Mouse (Mus musculus): ENCODE measurements around the gene Klhl24. TPM values are rescaled to one million over a fixed set of nuclear protein-coding genes. Genes with fewer than 3 reads are reported as not detected.

The Klhl24 gene
- polyA plus RNA-seq (2015; fragmentation: Nextera tagmentation; extraction: Ambion mirVana), result 20.0 and 24.0 TPM in 2 replicates

- no peaks in the 10 kb centered on the region for H3K27me3 ChIP-seq
- under 1% methylated on average over 29 of the region's 29 CpGs for WGBS
- no peaks in the 10 kb centered on the region for H3K36me3 ChIP-seq
- peak within 1 kb of the TSS; percentile 78 for H3K9ac ChIP-seq
- H3K27ac ChIP-seq, result peak within 1 kb of the TSS; percentile 96
- H3K9me3 ChIP-seq, result no peaks in the 10 kb centered on the region
- peak; percentile 92 for ATAC-seq (ENCODE audit: insufficient number of reproducible peaks, low FRiP score, low TSS enrichment, low read depth)
- peak within 1 kb of the TSS; percentile 67 for H3K4me2 ChIP-seq
- peak within 1 kb of the TSS; percentile 96 for H3K4me3 ChIP-seq
- peaks cover 7% of the 10 kb centered on the region; the same call in 1 of the 2 replicates for H3K4me1 ChIP-seq
Observed at GRCm38 (mm10) chr16:20097069-20097710, at the start of gene Klhl24. Gene Klhl24, plus strand, starts transcription at chr16:20097542.

- no peak for ATAC-seq (ENCODE audit: insufficient number of reproducible peaks, low FRiP score, low TSS enrichment, low read depth)
- Histone ChIP-seq H3K9ac (no peak overlapping the region), H3K36me3 (no peaks in the 10 kb centered on the region), H3K4me2 (no peak overlapping the region), H3K4me1 (no peaks in the 10 kb centered on the region), H3K27ac (no peak overlapping the region), H3K9me3 (no peaks in the 10 kb centered on the region), H3K4me3 (no peak overlapping the region), H3K27me3 (no peaks in the 10 kb centered on the region)
- 91% methylated on average over 3 of the region's 3 CpGs for WGBS
Observed at GRCm38 (mm10) chr16:20052655-20053054, 44.7 kb upstream of the Klhl24 start.

GRCm38 (mm10) chr16:20072770-20073169 lies 24.6 kb upstream of the Klhl24 start:
- 36% methylated on average over 1 of the region's 1 CpGs for WGBS
- Histone ChIP-seq H3K27ac (no peak overlapping the region), H3K27me3 (no peaks in the 10 kb centered on the region), H3K4me3 (no peak overlapping the region), H3K4me1 (no peaks in the 10 kb centered on the region), H3K9ac (no peak overlapping the region), H3K4me2 (no peak overlapping the region), H3K36me3 (no peaks in the 10 kb centered on the region), H3K9me3 (no peaks in the 10 kb centered on the region)
- ATAC-seq (ENCODE audit: insufficient number of reproducible peaks, low FRiP score, low TSS enrichment, low read depth), result no peak

- no peaks in the 10 kb centered on the region for H3K27me3 ChIP-seq
- H3K4me3 ChIP-seq, result no peak overlapping the region
- no peak overlapping the region for H3K9ac ChIP-seq
- no peak for ATAC-seq (ENCODE audit: insufficient number of reproducible peaks, low FRiP score, low TSS enrichment, low read depth)
- no peaks in the 10 kb centered on the region for H3K4me1 ChIP-seq
- 65% methylated on average over 1 of the region's 1 CpGs for WGBS
- H3K27ac ChIP-seq, result no peak overlapping the region
- no peaks in the 10 kb centered on the region for H3K9me3 ChIP-seq
- no peak overlapping the region for H3K4me2 ChIP-seq
- no peaks in the 10 kb centered on the region for H3K36me3 ChIP-seq
Observed at GRCm38 (mm10) chr16:20076675-20077074, 20.7 kb upstream of the Klhl24 start.

- 80% methylated on average over 3 of the region's 3 CpGs for WGBS
- Histone ChIP-seq H3K27ac (no peak overlapping the region), H3K27me3 (no peaks in the 10 kb centered on the region), H3K9me3 (no peaks in the 10 kb centered on the region), H3K4me1 (no peaks in the 10 kb centered on the region), H3K36me3 (no peaks in the 10 kb centered on the region), H3K4me2 (no peak overlapping the region), H3K9ac (no peak overlapping the region), H3K4me3 (no peak overlapping the region)
- no peak for ATAC-seq (ENCODE audit: insufficient number of reproducible peaks, low FRiP score, low TSS enrichment, low read depth)
Observed at GRCm38 (mm10) chr16:20080271-20080670, 17.1 kb upstream of the Klhl24 start.

GRCm38 (mm10) chr16:20084623-20085022 lies 12.7 kb upstream of the Klhl24 start:
- Histone ChIP-seq H3K27ac (no peak overlapping the region), H3K36me3 (no peaks in the 10 kb centered on the region), H3K4me1 (no peaks in the 10 kb centered on the region), H3K9ac (no peak overlapping the region), H3K4me2 (no peak overlapping the region), H3K4me3 (no peak overlapping the region), H3K9me3 (no peaks in the 10 kb centered on the region), H3K27me3 (no peaks in the 10 kb centered on the region)
- ATAC-seq (ENCODE audit: insufficient number of reproducible peaks, low FRiP score, low TSS enrichment, low read depth), result no peak
- 82% methylated on average over 1 of the region's 1 CpGs for WGBS

- Histone ChIP-seq H3K4me2 (no peak overlapping the region), H3K4me3 (no peak overlapping the region), H3K9ac (no peak overlapping the region), H3K4me1 (no peaks in the 10 kb centered on the region), H3K9me3 (no peaks in the 10 kb centered on the region), H3K27me3 (no peaks in the 10 kb centered on the region), H3K27ac (no peak overlapping the region), H3K36me3 (no peaks in the 10 kb centered on the region)
- WGBS, result 76% methylated on average over 5 of the region's 5 CpGs
- no peak for ATAC-seq (ENCODE audit: insufficient number of reproducible peaks, low FRiP score, low TSS enrichment, low read depth)
Observed at GRCm38 (mm10) chr16:20085250-20085905, 12.0 kb upstream of the Klhl24 start.

GRCm38 (mm10) chr16:20086976-20087375 lies 10.4 kb upstream of the Klhl24 start:
- 75% methylated on average over 5 of the region's 5 CpGs for WGBS
- ATAC-seq (ENCODE audit: insufficient number of reproducible peaks, low FRiP score, low TSS enrichment, low read depth), result no peak

GRCm38 (mm10) chr16:20089636-20090035 lies 7.7 kb upstream of the Klhl24 start:
- H3K27me3 ChIP-seq, result no peaks in the 10 kb centered on the region
- H3K4me1 ChIP-seq, result no peaks in the 10 kb centered on the region
- ATAC-seq (ENCODE audit: insufficient number of reproducible peaks, low FRiP score, low TSS enrichment, low read depth), result no peak
- no peak overlapping the region for H3K4me3 ChIP-seq
- H3K9me3 ChIP-seq, result no peaks in the 10 kb centered on the region
- no peak overlapping the region for H3K9ac ChIP-seq
- no peak overlapping the region for H3K4me2 ChIP-seq
- H3K27ac ChIP-seq, result no peak overlapping the region
- H3K36me3 ChIP-seq, result no peaks in the 10 kb centered on the region
- 96% methylated on average over 3 of the region's 3 CpGs for WGBS

More at GRCm38 (mm10) chr16:20086976-20087375, 10.4 kb upstream of the Klhl24 start:
- Histone ChIP-seq H3K27me3 (no peaks in the 10 kb centered on the region), H3K4me3 (no peak overlapping the region), H3K36me3 (no peaks in the 10 kb centered on the region), H3K9me3 (no peaks in the 10 kb centered on the region), H3K27ac (no peak overlapping the region), H3K4me2 (no peak overlapping the region), H3K4me1 (no peaks in the 10 kb centered on the region), H3K9ac (no peak overlapping the region)

GRCm38 (mm10) chr16:20090921-20091575 lies 6.3 kb upstream of the Klhl24 start:
- Histone ChIP-seq H3K36me3 (no peaks in the 10 kb centered on the region), H3K4me3 (no peak overlapping the region), H3K4me1 (no peaks in the 10 kb centered on the region), H3K27me3 (no peaks in the 10 kb centered on the region), H3K9me3 (no peaks in the 10 kb centered on the region), H3K4me2 (no peak overlapping the region), H3K9ac (no peak overlapping the region), H3K27ac (no peak overlapping the region)
- 20% methylated on average over 5 of the region's 5 CpGs for WGBS
- no peak for ATAC-seq (ENCODE audit: insufficient number of reproducible peaks, low FRiP score, low TSS enrichment, low read depth)

- no peak for ATAC-seq (ENCODE audit: insufficient number of reproducible peaks, low FRiP score, low TSS enrichment, low read depth)
Observed at GRCm38 (mm10) chr16:20095966-20096365, 1.4 kb upstream of the Klhl24 start.

More at GRCm38 (mm10) chr16:20095966-20096365, 1.4 kb upstream of the Klhl24 start:
- Histone ChIP-seq H3K27me3 (no peaks in the 10 kb centered on the region), H3K4me1 (peaks cover 7% of the 10 kb centered on the region; the same call in 1 of the 2 replicates), H3K36me3 (no peaks in the 10 kb centered on the region), H3K9me3 (no peaks in the 10 kb centered on the region), H3K4me2 (no peak overlapping the region), H3K9ac (no peak overlapping the region), H3K27ac (no peak overlapping the region), H3K4me3 (no peak overlapping the region)
- whole genome bisulfite sequencing, result 73% methylated on average over 2 of the region's 2 CpGs

Measured in limb, embryonic 15.5 days (tissue).